In the genomic region with DNA sequence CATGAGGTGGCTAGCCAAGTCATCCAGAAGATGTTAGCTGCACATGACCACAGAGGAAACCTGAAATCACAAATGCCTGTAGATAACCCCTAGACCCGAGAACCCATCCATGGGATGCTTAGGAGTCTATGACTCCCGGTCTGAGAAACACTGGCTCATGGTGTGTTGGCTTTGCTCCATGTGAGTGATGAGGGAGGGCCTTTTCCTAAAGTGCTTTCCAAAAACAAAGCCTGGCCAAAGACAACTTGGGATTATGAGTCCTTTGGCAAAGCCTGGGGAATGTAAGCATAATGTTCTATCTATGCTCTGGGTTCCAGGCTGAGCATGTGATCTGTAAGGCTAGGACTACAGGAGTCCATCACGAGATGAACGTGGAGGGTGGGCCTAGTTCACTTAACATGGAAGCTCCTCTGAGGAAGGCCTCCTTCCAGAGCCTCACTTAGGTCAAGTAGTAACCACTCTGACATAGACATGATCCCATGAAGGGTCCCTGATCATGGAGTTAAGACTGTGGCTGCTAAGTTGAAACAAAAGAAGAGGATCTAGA, we compare ENCODE assay signal across 22 mouse cellular contexts. TPM values are rescaled to one million over a fixed set of nuclear protein-coding genes. Genes with fewer than 3 reads are reported as not detected.
DNase-seq lines count a peak whose midpoint lies in the region; ATAC-seq and TF ChIP-seq lines count a peak whose summit lies in the region.
"Had no signal": no experiment of that assay in that cellular context is flagged by ENCODE, and none has a peak within 500 bp of the region (broad histone marks: within the 10 kb centered on the region; RNA-seq: fewer than 3 reads in every experiment).

No protein-coding gene starts in this region.

- no peak overlapping the region for H3K4me2 ChIP-seq in heart, embryonic 11.5 days
- H3K4me2 ChIP-seq in heart, postnatal 0 days (ENCODE audit: low read depth, low read length) = no peak overlapping the region
- H3K4me2 ChIP-seq in heart, embryonic 12.5 days = no peak overlapping the region
- no peak overlapping the region for H3K4me2 ChIP-seq in midbrain, embryonic 11.5 days
- no peak overlapping the region for H3K4me2 ChIP-seq in midbrain, embryonic 14.5 days (ENCODE audit: low read length)
- H3K4me2 ChIP-seq: forebrain, embryonic 13.5 days; heart, embryonic 13.5 days; hindbrain, embryonic 12.5 days; hindbrain, embryonic 15.5 days had no signal

- peaks cover 12% of the 10 kb centered on the region; the same call in 1 of the 2 replicates for H3K4me1 ChIP-seq in heart, embryonic 11.5 days (ENCODE audit: control insufficient read depth, insufficient read depth, low read length)
- H3K4me1 ChIP-seq in heart, postnatal 0 days (ENCODE audit: control insufficient read depth, insufficient read depth) = no peaks in the 10 kb centered on the region
- peaks cover 33% of the 10 kb centered on the region for H3K4me1 ChIP-seq in heart, embryonic 12.5 days (replicated peaks)
- H3K4me1 ChIP-seq in midbrain, embryonic 11.5 days (ENCODE audit: control insufficient read depth, insufficient read depth, low read length) = 0 out of 2 replicates have a peak, but pooled peaks cover 3% of the 10 kb centered on the region
- peaks cover 3% of the 10 kb centered on the region; the same call in 1 of the 2 replicates for H3K4me1 ChIP-seq in midbrain, embryonic 14.5 days (ENCODE audit: control insufficient read depth, insufficient read depth, low read length)

- no peak overlapping the region for H3K9ac ChIP-seq in heart, embryonic 11.5 days (ENCODE audit: low read depth, low read length)
- H3K9ac ChIP-seq in heart, postnatal 0 days (replicated peaks; ENCODE audit: low read depth, low read length) = no peak overlapping the region
- H3K9ac ChIP-seq in heart, embryonic 12.5 days = no peak overlapping the region
- H3K9ac ChIP-seq in midbrain, embryonic 11.5 days (ENCODE audit: low read length) = no peak overlapping the region
- no peak overlapping the region for H3K9ac ChIP-seq in midbrain, embryonic 14.5 days (replicated peaks; ENCODE audit: low read length)
- H3K9ac ChIP-seq: forebrain, embryonic 13.5 days; heart, embryonic 13.5 days; hindbrain, embryonic 12.5 days; hindbrain, embryonic 15.5 days had no signal

- ATAC-seq in heart, embryonic 11.5 days (replicated peaks; ENCODE audit: insufficient number of reproducible peaks, low FRiP score, low TSS enrichment) = no peak
- peak; percentile 37; the same call in 1 of the 2 replicates for ATAC-seq in heart, postnatal 0 days (ENCODE audit: insufficient read depth, low read depth)
- no peak for ATAC-seq in heart, embryonic 12.5 days (ENCODE audit: insufficient number of reproducible peaks, low FRiP score)
- ATAC-seq in midbrain, embryonic 11.5 days (ENCODE audit: low FRiP score) = no peak
- ATAC-seq in midbrain, embryonic 14.5 days (ENCODE audit: low FRiP score, low TSS enrichment) = no peak
- ATAC-seq: forebrain, embryonic 13.5 days; forebrain, embryonic 16.5 days; Patski had no signal

- WGBS in heart, embryonic 11.5 days (ENCODE audit: insufficient replicate concordance) = 77% methylated on average over 4 of the region's 4 CpGs
- 49% methylated on average over 4 of the region's 4 CpGs for WGBS in heart, postnatal 0 days
- 76% methylated on average over 4 of the region's 4 CpGs for WGBS in heart, embryonic 12.5 days
- WGBS in midbrain, embryonic 11.5 days = 86% methylated on average over 4 of the region's 4 CpGs
- WGBS in midbrain, embryonic 14.5 days = 84% methylated on average over 4 of the region's 4 CpGs

- H3K27ac ChIP-seq in heart, embryonic 11.5 days (ENCODE audit: low read depth, low read length) = no peak overlapping the region
- H3K27ac ChIP-seq in heart, postnatal 0 days (ENCODE audit: low read depth) = no peak overlapping the region
- no peak overlapping the region for H3K27ac ChIP-seq in heart, embryonic 12.5 days (ENCODE audit: poor library complexity, severe bottlenecking)
- H3K27ac ChIP-seq in midbrain, embryonic 11.5 days (ENCODE audit: low read depth, low read length) = no peak overlapping the region
- H3K27ac ChIP-seq in midbrain, embryonic 14.5 days (replicated peaks; ENCODE audit: low read depth, low read length) = no peak overlapping the region
- H3K27ac ChIP-seq: forebrain, embryonic 10.5 days; forebrain, embryonic 13.5 days; heart, embryonic 13.5 days; hindbrain, embryonic 12.5 days; hindbrain, embryonic 15.5 days had no signal

- no peak for TF ChIP-seq EP300 in heart, postnatal 0 days (IDR thresholded peaks at IDR 0.05; ENCODE audit: low read depth)

- peak; percentile 94 for DNase-seq in heart, adult 11 months
- peak; percentile 29 for DNase-seq in heart, postnatal 0 days (ENCODE audit: low spot score)
- peak; percentile 3 for DNase-seq in kidney, postnatal 14 days
- no peak for DNase-seq in kidney, postnatal 4 days
- peak; percentile 69 for DNase-seq in midbrain, embryonic 11.5 days (ENCODE audit: low spot score, missing footprints)
- DNase-seq in midbrain, embryonic 14.5 days = no peak
- DNase-seq: adrenal gland, postnatal 10 days; adrenal gland, postnatal 36 days; cerebellum, adult 18-20 months; cerebellum, adult 9-10 months; cerebellum, postnatal 14 days; gastrocnemius, postnatal 10 days; gastrocnemius, postnatal 36 days had no signal

- no peaks in the 10 kb centered on the region for H3K9me3 ChIP-seq in heart, embryonic 11.5 days (replicated peaks; ENCODE audit: control insufficient read depth, low read length)
- no peaks in the 10 kb centered on the region for H3K9me3 ChIP-seq in heart, postnatal 0 days (replicated peaks; ENCODE audit: control insufficient read depth, low read length)
- no peaks in the 10 kb centered on the region for H3K9me3 ChIP-seq in heart, embryonic 12.5 days (replicated peaks)
- H3K9me3 ChIP-seq in midbrain, embryonic 11.5 days (ENCODE audit: control insufficient read depth, low read length) = no peaks in the 10 kb centered on the region
- H3K9me3 ChIP-seq in midbrain, embryonic 14.5 days (ENCODE audit: control insufficient read depth, low read length) = no peaks in the 10 kb centered on the region
- H3K9me3 ChIP-seq: forebrain, embryonic 10.5 days; forebrain, embryonic 13.5 days; heart, embryonic 13.5 days; hindbrain, embryonic 12.5 days; hindbrain, embryonic 15.5 days had no signal

- no peaks in the 10 kb centered on the region for H3K36me3 ChIP-seq in heart, embryonic 11.5 days (ENCODE audit: control insufficient read depth, insufficient read depth, low read length)
- no peaks in the 10 kb centered on the region for H3K36me3 ChIP-seq in heart, postnatal 0 days (replicated peaks; ENCODE audit: control insufficient read depth, insufficient read depth, low read length)
- no peaks in the 10 kb centered on the region for H3K36me3 ChIP-seq in heart, embryonic 12.5 days
- no peaks in the 10 kb centered on the region for H3K36me3 ChIP-seq in midbrain, embryonic 11.5 days (ENCODE audit: control insufficient read depth, insufficient read depth, low read length)
- H3K36me3 ChIP-seq in midbrain, embryonic 14.5 days (ENCODE audit: control insufficient read depth, insufficient read depth, low read length) = no peaks in the 10 kb centered on the region
- H3K36me3 ChIP-seq: forebrain, embryonic 10.5 days; heart, embryonic 13.5 days; hindbrain, embryonic 12.5 days; hindbrain, embryonic 15.5 days had no signal

- no peaks in the 10 kb centered on the region for H3K27me3 ChIP-seq in heart, embryonic 11.5 days (ENCODE audit: control insufficient read depth, insufficient read depth, low read length)
- no peaks in the 10 kb centered on the region for H3K27me3 ChIP-seq in heart, postnatal 0 days (ENCODE audit: control insufficient read depth, insufficient read depth, low read length)
- H3K27me3 ChIP-seq in heart, embryonic 12.5 days (replicated peaks) = no peaks in the 10 kb centered on the region
- H3K27me3 ChIP-seq in midbrain, embryonic 11.5 days (ENCODE audit: control insufficient read depth, insufficient read depth, low read length) = no peaks in the 10 kb centered on the region
- H3K27me3 ChIP-seq in midbrain, embryonic 14.5 days (ENCODE audit: control insufficient read depth, insufficient read depth, low read length) = no peaks in the 10 kb centered on the region
- H3K27me3 ChIP-seq: forebrain, embryonic 13.5 days; heart, embryonic 13.5 days; hindbrain, embryonic 12.5 days; hindbrain, embryonic 15.5 days; Patski had no signal

- TF ChIP-seq CTCF in heart, postnatal 0 days (IDR thresholded peaks at IDR 0.05; ENCODE audit: low read depth) = no peak

- H3K4me3 ChIP-seq in heart, embryonic 11.5 days (ENCODE audit: low read depth, low read length) = no peak overlapping the region
- H3K4me3 ChIP-seq in heart, postnatal 0 days (ENCODE audit: low read depth, low read length) = no peak overlapping the region
- H3K4me3 ChIP-seq in heart, embryonic 12.5 days = no peak overlapping the region
- no peak overlapping the region for H3K4me3 ChIP-seq in midbrain, embryonic 11.5 days (ENCODE audit: low read depth, low read length)
- no peak overlapping the region for H3K4me3 ChIP-seq in midbrain, embryonic 14.5 days (replicated peaks; ENCODE audit: low read depth, low read length)
- H3K4me3 ChIP-seq: forebrain, embryonic 10.5 days; forebrain, embryonic 13.5 days; heart, embryonic 13.5 days; hindbrain, embryonic 12.5 days; hindbrain, embryonic 15.5 days had no signal

RNA-seq across cellular contexts. Expression of a gene that starts 33.6 kb away (rescaled TPM):
- 7.1 and 8.4 TPM in 2 replicates for polyA plus RNA-seq in heart, embryonic 11.5 days (2014; fragmentation: Nextera tagmentation; extraction: Ambion mirVana)
- total RNA-seq in heart, postnatal 0 days (2014; rRNA removed; ENCODE audit: low replicate concordance) = 7.0 and 9.9 TPM in 2 replicates
- polyA plus RNA-seq in heart, postnatal 0 days (2015; fragmentation: Nextera tagmentation; extraction: Ambion mirVana) = 2.6 and 3.1 TPM in 2 replicates
- 5.4 and 8.0 TPM in 2 replicates for polyA plus RNA-seq in heart, embryonic 12.5 days (2016; fragmentation: Nextera tagmentation; extraction: Ambion mirVana)
- polyA plus RNA-seq in midbrain, embryonic 11.5 days (2014; fragmentation: Nextera tagmentation; extraction: Ambion mirVana) = 8.4 and 8.9 TPM in 2 replicates
- 12.8 and 14.1 TPM in 2 replicates for polyA plus RNA-seq in midbrain, embryonic 14.5 days (2014; fragmentation: Nextera tagmentation; extraction: Ambion mirVana)

RNA-seq across cellular contexts. Expression of a gene that starts 40.0 kb away (rescaled TPM):
- 360 and 376 TPM in 2 replicates for polyA plus RNA-seq in heart, embryonic 11.5 days (2014; fragmentation: Nextera tagmentation; extraction: Ambion mirVana)
- total RNA-seq in heart, postnatal 0 days (2014; rRNA removed; ENCODE audit: low replicate concordance) = 101 and 180 TPM in 2 replicates
- polyA plus RNA-seq in heart, postnatal 0 days (2015; fragmentation: Nextera tagmentation; extraction: Ambion mirVana) = 424 and 438 TPM in 2 replicates
- 325 and 346 TPM in 2 replicates for polyA plus RNA-seq in heart, embryonic 12.5 days (2016; fragmentation: Nextera tagmentation; extraction: Ambion mirVana)
- polyA plus RNA-seq in midbrain, embryonic 11.5 days (2014; fragmentation: Nextera tagmentation; extraction: Ambion mirVana) = 300 and 312 TPM in 2 replicates
- 446 and 467 TPM in 2 replicates for polyA plus RNA-seq in midbrain, embryonic 14.5 days (2014; fragmentation: Nextera tagmentation; extraction: Ambion mirVana)

Comparison
In these comparisons a context has a peak if more than half of its experiments do, and no peak if none do; other contexts are left out.
1. DNase-seq: peak in heart, adult 11 months (single experiment), heart, postnatal 0 days (single experiment), kidney, postnatal 14 days (single experiment) and midbrain, embryonic 11.5 days (single experiment); none in kidney, postnatal 4 days (0 of 2) and midbrain, embryonic 14.5 days (single experiment).